In genomic region chr7:130678414-130678813, GRCm38 (mm10) we compare ENCODE assay signal across 14 mouse cellular contexts.
DNase-seq lines count a peak whose midpoint lies in the region; ATAC-seq lines count a peak whose summit lies in the region.
"Had no signal": no experiment of that assay in that cellular context is flagged by ENCODE, and none has a peak within 500 bp of the region (broad histone marks: within the 10 kb centered on the region; RNA-seq: fewer than 3 reads in every experiment).

No protein-coding gene starts in this region.

- H3K4me2 ChIP-seq in heart, embryonic 12.5 days: no peak overlapping the region
- no peak overlapping the region for H3K4me2 ChIP-seq in embryonic facial prominence, embryonic 13.5 days
- H3K4me2 ChIP-seq in heart, embryonic 16.5 days (ENCODE audit: low read depth, low read length): no peak overlapping the region
- H3K4me2 ChIP-seq in midbrain, embryonic 14.5 days (ENCODE audit: low read length): no peak overlapping the region
- H3K4me2 ChIP-seq in forebrain, embryonic 14.5 days (ENCODE audit: low read length): no peak overlapping the region
- H3K4me2 ChIP-seq: embryonic facial prominence, embryonic 12.5 days had no signal

- no peak overlapping the region for H3K27ac ChIP-seq in heart, embryonic 12.5 days (ENCODE audit: poor library complexity, severe bottlenecking)
- peak overlapping the region; percentile 39; the same call in 1 of the 2 replicates for H3K27ac ChIP-seq in embryonic facial prominence, embryonic 13.5 days
- peak overlapping the region; percentile 57; the same call in 1 of the 2 replicates for H3K27ac ChIP-seq in heart, embryonic 16.5 days (ENCODE audit: low read length)
- peak overlapping the region; percentile 75 for H3K27ac ChIP-seq in midbrain, embryonic 14.5 days (replicated peaks; ENCODE audit: low read depth, low read length)
- no peak overlapping the region for H3K27ac ChIP-seq in forebrain, embryonic 14.5 days (ENCODE audit: low read depth, low read length)

- DNase-seq in heart, adult 18-20 months: peak; percentile 80 to 89
- DNase-seq in midbrain, embryonic 14.5 days: no peak
- DNase-seq in cerebellum, adult 9-11 months: no peak
- DNase-seq in forebrain, embryonic 14.5 days (ENCODE audit: low spot score): no peak
- no peak for DNase-seq in left cerebral cortex, postnatal 25 days (ENCODE audit: low spot score in 2 of 2)
- DNase-seq: cerebellum, postnatal 10 days; kidney, adult 9 months; layer of hippocampus, adult 9-11 months; lung, adult 2 months; spleen, adult 18-20 months had no signal

- H3K9ac ChIP-seq in heart, embryonic 12.5 days: no peak overlapping the region
- no peak overlapping the region for H3K9ac ChIP-seq in embryonic facial prominence, embryonic 13.5 days
- H3K9ac ChIP-seq in heart, embryonic 16.5 days (ENCODE audit: low read length): no peak overlapping the region
- no peak overlapping the region for H3K9ac ChIP-seq in midbrain, embryonic 14.5 days (replicated peaks; ENCODE audit: low read length)
- H3K9ac ChIP-seq in forebrain, embryonic 14.5 days (ENCODE audit: low read length): no peak overlapping the region
- H3K9ac ChIP-seq: embryonic facial prominence, embryonic 12.5 days had no signal

- intact Hi-C loops in left cerebral cortex, postnatal 25 days (cut with DNase I): loop anchor here (10.0 kb wide), 1 partner anchor 246 kb away; no protein-coding TSS in a partner anchor

- ATAC-seq in heart, embryonic 12.5 days (ENCODE audit: insufficient number of reproducible peaks, low FRiP score): no peak
- ATAC-seq in embryonic facial prominence, embryonic 13.5 days (ENCODE audit: insufficient number of reproducible peaks, insufficient read depth, low FRiP score, low TSS enrichment, low read depth): no peak
- ATAC-seq in heart, embryonic 16.5 days (replicated peaks; ENCODE audit: extremely low read depth, insufficient read depth, low FRiP score): no peak
- no peak for ATAC-seq in midbrain, embryonic 14.5 days (ENCODE audit: low FRiP score, low TSS enrichment)
- no peak for ATAC-seq in forebrain, embryonic 14.5 days

- H3K36me3 ChIP-seq in heart, embryonic 12.5 days: peaks cover 41% of the 10 kb centered on the region
- H3K36me3 ChIP-seq in embryonic facial prominence, embryonic 13.5 days: peaks cover 19% of the 10 kb centered on the region; the same call in 1 of the 2 replicates
- H3K36me3 ChIP-seq in heart, embryonic 16.5 days (ENCODE audit: control insufficient read depth, insufficient read depth): peaks cover 23% of the 10 kb centered on the region
- H3K36me3 ChIP-seq in midbrain, embryonic 14.5 days (ENCODE audit: control insufficient read depth, insufficient read depth, low read length): no peaks in the 10 kb centered on the region
- H3K36me3 ChIP-seq in forebrain, embryonic 14.5 days (ENCODE audit: control insufficient read depth, insufficient read depth, low read length): no peaks in the 10 kb centered on the region

- peaks cover 53% of the 10 kb centered on the region for H3K4me1 ChIP-seq in heart, embryonic 12.5 days (replicated peaks)
- peaks cover 40% of the 10 kb centered on the region for H3K4me1 ChIP-seq in embryonic facial prominence, embryonic 13.5 days
- H3K4me1 ChIP-seq in heart, embryonic 16.5 days (ENCODE audit: control insufficient read depth, insufficient read depth, low read length): peaks cover 26% of the 10 kb centered on the region
- H3K4me1 ChIP-seq in midbrain, embryonic 14.5 days (ENCODE audit: control insufficient read depth, insufficient read depth, low read length): peaks cover 7% of the 10 kb centered on the region; the same call in 1 of the 2 replicates
- H3K4me1 ChIP-seq in forebrain, embryonic 14.5 days (ENCODE audit: control insufficient read depth, insufficient read depth, low read length): peaks cover 4% of the 10 kb centered on the region; the same call in 1 of the 2 replicates

- H3K9me3 ChIP-seq in heart, embryonic 12.5 days (replicated peaks): peaks cover 4% of the 10 kb centered on the region; the same call in 1 of the 2 replicates
- H3K9me3 ChIP-seq in embryonic facial prominence, embryonic 13.5 days: 0 out of 2 replicates have a peak, but pooled peaks cover 4% of the 10 kb centered on the region
- H3K9me3 ChIP-seq in heart, embryonic 16.5 days (replicated peaks; ENCODE audit: control insufficient read depth, low read length): 0 out of 2 replicates have a peak, but pooled peaks cover 2% of the 10 kb centered on the region
- no peaks in the 10 kb centered on the region for H3K9me3 ChIP-seq in midbrain, embryonic 14.5 days (ENCODE audit: control insufficient read depth, low read length)
- no peaks in the 10 kb centered on the region for H3K9me3 ChIP-seq in forebrain, embryonic 14.5 days (replicated peaks; ENCODE audit: control insufficient read depth, low read length)
- H3K9me3 ChIP-seq: embryonic facial prominence, embryonic 12.5 days had no signal

- H3K27me3 ChIP-seq in heart, embryonic 12.5 days (replicated peaks): no peaks in the 10 kb centered on the region
- H3K27me3 ChIP-seq in embryonic facial prominence, embryonic 13.5 days: no peaks in the 10 kb centered on the region
- no peaks in the 10 kb centered on the region for H3K27me3 ChIP-seq in heart, embryonic 16.5 days (ENCODE audit: control insufficient read depth, insufficient read depth, low read length)
- no peaks in the 10 kb centered on the region for H3K27me3 ChIP-seq in midbrain, embryonic 14.5 days (ENCODE audit: control insufficient read depth, insufficient read depth, low read length)
- H3K27me3 ChIP-seq in forebrain, embryonic 14.5 days (replicated peaks; ENCODE audit: control insufficient read depth, insufficient read depth, low read length): no peaks in the 10 kb centered on the region
- H3K27me3 ChIP-seq: embryonic facial prominence, embryonic 12.5 days had no signal

- whole genome bisulfite sequencing in heart, embryonic 12.5 days: 89% methylated on average over 6 of the region's 6 CpGs
- 75% methylated on average over 6 of the region's 6 CpGs for WGBS in embryonic facial prominence, embryonic 13.5 days
- 73% methylated on average over 6 of the region's 6 CpGs for WGBS in heart, embryonic 16.5 days
- 93% methylated on average over 6 of the region's 6 CpGs for WGBS in midbrain, embryonic 14.5 days
- 94% methylated on average over 6 of the region's 6 CpGs for WGBS in forebrain, embryonic 14.5 days

- no peak overlapping the region for H3K4me3 ChIP-seq in heart, embryonic 12.5 days
- H3K4me3 ChIP-seq in embryonic facial prominence, embryonic 13.5 days: no peak overlapping the region
- no peak overlapping the region for H3K4me3 ChIP-seq in heart, embryonic 16.5 days (ENCODE audit: low read length)
- H3K4me3 ChIP-seq in midbrain, embryonic 14.5 days (replicated peaks; ENCODE audit: low read depth, low read length): no peak overlapping the region
- H3K4me3 ChIP-seq in forebrain, embryonic 14.5 days (ENCODE audit: low read depth, low read length): no peak overlapping the region
- H3K4me3 ChIP-seq: embryonic facial prominence, embryonic 12.5 days had no signal

Comparison
In these comparisons a context has a peak if more than half of its experiments do, and no peak if none do; other contexts are left out.
1. H3K27ac ChIP-seq: peak in embryonic facial prominence, embryonic 13.5 days (single experiment), heart, embryonic 16.5 days (single experiment) and midbrain, embryonic 14.5 days (single experiment); none in heart, embryonic 12.5 days (single experiment) and forebrain, embryonic 14.5 days (single experiment).
2. DNase-seq: peak in heart, adult 18-20 months (2 of 2); none in midbrain, embryonic 14.5 days (single experiment), cerebellum, adult 9-11 months (single experiment), forebrain, embryonic 14.5 days (single experiment) and left cerebral cortex, postnatal 25 days (0 of 2).